Mouse (Mus musculus) liver, embryonic 14.5 days (tissue): ENCODE data around the gene Mipol1.

Source experiments
- CTCF ChIP-seq: IDR thresholded peaks from 2 replicates; pipeline ENCODE4 v1.5.1; 2016; ENCODE audit warnings: antibody characterized with exemption, low read depth, control low read depth
- EP300 ChIP-seq: IDR thresholded peaks from 2 replicates; pipeline ENCODE4 v1.6.1; 2016; ENCODE audit warnings: antibody characterized with exemption, low read depth

DNA sequence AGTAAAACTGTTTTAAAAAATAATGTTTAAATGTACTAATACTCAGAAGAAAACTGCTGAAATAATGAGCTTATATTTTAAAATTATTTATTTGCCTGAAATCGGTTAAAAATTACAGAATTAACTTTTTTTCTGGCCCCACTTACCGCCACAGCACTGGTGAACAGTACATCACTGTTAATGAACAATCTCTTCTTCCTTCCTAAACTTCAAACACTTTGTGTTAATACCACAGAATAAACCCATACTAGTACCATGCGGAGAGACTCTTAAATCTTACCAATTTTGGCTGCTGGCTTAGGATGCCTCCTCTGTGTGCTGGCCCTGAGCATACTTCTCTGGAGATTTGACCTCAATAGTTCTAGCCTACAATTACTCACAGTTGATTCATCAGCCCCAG, 28.3 kb upstream of the Mipol1 start:
- TF ChIP-seq EP300 (no peak), CTCF (no peak)
